Mouse (Mus musculus) C2C12 (cell line): ENCODE measurements around the gene Suco. TPM values are rescaled to one million over a fixed set of nuclear protein-coding genes. Genes with fewer than 3 reads are reported as not detected.

Experiments
- H3K27me3 ChIP-seq: one replicate; pipeline ENCODE4 v1.6.1; 2011; ENCODE audit not compliant: control insufficient read depth, insufficient read depth, insufficient read length
- H3K36me3 ChIP-seq: one replicate; pipeline ENCODE4 v1.6.1; 2011; ENCODE audit not compliant: control insufficient read depth, insufficient read depth
- H3K4me3 ChIP-seq: one replicate; pipeline ENCODE4 v1.5.1; 2011; ENCODE audit warnings: mild to moderate bottlenecking, control low read depth; ENCODE audit not compliant: poor library complexity, insufficient read depth, severe bottlenecking
- H3K79me2 ChIP-seq: one replicate; pipeline ENCODE4 v1.6.1; 2011; ENCODE audit not compliant: control insufficient read depth, insufficient read depth
- H3K79me3 ChIP-seq: one replicate; pipeline ENCODE4 v1.6.1; 2011; ENCODE audit warnings: low read depth, control low read depth
- H3ac ChIP-seq: one replicate; pipeline ENCODE3; 2011; ENCODE audit warnings: low read depth; ENCODE audit not compliant: control insufficient read depth, insufficient read length
- CEBPB ChIP-seq: IDR thresholded peaks from one replicate; pipeline ENCODE4 v1.6.1; 2011; ENCODE audit warnings: low read depth, mild to moderate bottlenecking, control low read depth, moderate library complexity
- CTCF ChIP-seq: IDR thresholded peaks from one replicate; pipeline ENCODE4 v1.5.1; 2011; ENCODE audit not compliant: control insufficient read depth, insufficient read depth, insufficient read length
- FOSL1 ChIP-seq: IDR thresholded peaks from one replicate; pipeline ENCODE4 v1.8.0; 2011; ENCODE audit warnings: mild to moderate bottlenecking, low read length; ENCODE audit not compliant: poor library complexity, insufficient read depth, severe bottlenecking
- MAX ChIP-seq: IDR thresholded peaks from one replicate; pipeline ENCODE4 v1.6.1; 2011; ENCODE audit warnings: mild to moderate bottlenecking, control low read depth
- MYOD1 ChIP-seq: IDR thresholded peaks from one replicate; pipeline ENCODE4 v1.6.1; 2011; ENCODE audit warnings: low read depth; ENCODE audit not compliant: control insufficient read depth, insufficient read length
- MYOG ChIP-seq: IDR thresholded peaks from one replicate; pipeline ENCODE4 v1.6.1; 2011; ENCODE audit not compliant: control insufficient read depth, insufficient read length; ENCODE audit errors: extremely low read depth
- USF1 ChIP-seq: IDR thresholded peaks from one replicate; pipeline ENCODE4 v1.6.1; 2011; ENCODE audit warnings: low read depth, mild to moderate bottlenecking, control low read depth, moderate library complexity
- polyA plus RNA-seq: library from polyadenylated mRNA; unstranded; fragments of >200 nt; fragmentation: generic; extraction: Trizol; gene quantifications from one replicate; pipeline ENCODE4 v1.2.1, GENCODE M21; 2012; ENCODE audit warnings: missing spikeins

The Suco gene
- polyA plus RNA-seq, 1 experiment = 3.7 TPM

- no peak for TF ChIP-seq CTCF
- H3K4me3 ChIP-seq = no peak overlapping the region
- H3K79me3 ChIP-seq = no peaks in the 10 kb centered on the region
- H3K79me2 ChIP-seq = no peaks in the 10 kb centered on the region
- no peaks in the 10 kb centered on the region for H3K27me3 ChIP-seq
- H3K36me3 ChIP-seq = no peaks in the 10 kb centered on the region
- H3ac ChIP-seq = no peak overlapping the region
These were observed 19.6 kb upstream of the Suco start for GRCm38 (mm10) chr1:161896130-161896529.

- H3K79me3 ChIP-seq = no peaks in the 10 kb centered on the region
- no peaks in the 10 kb centered on the region for H3K27me3 ChIP-seq
- no peaks in the 10 kb centered on the region for H3K79me2 ChIP-seq
- no peak overlapping the region for H3ac ChIP-seq
- H3K4me3 ChIP-seq = no peak overlapping the region
- H3K36me3 ChIP-seq = no peaks in the 10 kb centered on the region
- no peak for TF ChIP-seq MYOG
- TF ChIP-seq CTCF = no peak
- TF ChIP-seq MYOD1 = no peak
- TF ChIP-seq USF1 = no peak
- no peak for TF ChIP-seq FOSL1
- no peak for TF ChIP-seq MAX
- TF ChIP-seq CEBPB = no peak
These were observed 18.5 kb upstream of the Suco start for GRCm38 (mm10) chr1:161895014-161895413.

GRCm38 (mm10) chr1:161894553-161894952 is 18.1 kb upstream of the Suco start:
- TF ChIP-seq USF1 (no peak), FOSL1 (no peak)
- H3K4me3 ChIP-seq = no peak overlapping the region

GRCm38 (mm10) chr1:161894126-161894525 is 17.6 kb upstream of the Suco start:
- no peaks in the 10 kb centered on the region for H3K27me3 ChIP-seq
- H3K4me3 ChIP-seq = no peak overlapping the region
- TF ChIP-seq MYOG = no peak
- TF ChIP-seq USF1 = no peak
- H3K79me3 ChIP-seq = no peaks in the 10 kb centered on the region
- no peaks in the 10 kb centered on the region for H3K36me3 ChIP-seq
- no peak overlapping the region for H3ac ChIP-seq
- H3K79me2 ChIP-seq = no peaks in the 10 kb centered on the region

More at GRCm38 (mm10) chr1:161894553-161894952, 18.1 kb upstream of the Suco start:
- Histone ChIP-seq H3ac (no peak overlapping the region), H3K79me2 (no peaks in the 10 kb centered on the region), H3K36me3 (no peaks in the 10 kb centered on the region), H3K79me3 (no peaks in the 10 kb centered on the region), H3K27me3 (no peaks in the 10 kb centered on the region)

GRCm38 (mm10) chr1:161888823-161889222 is 12.3 kb upstream of the Suco start:
- no peak overlapping the region for H3ac ChIP-seq
- no peaks in the 10 kb centered on the region for H3K79me3 ChIP-seq
- no peak overlapping the region for H3K4me3 ChIP-seq
- H3K79me2 ChIP-seq = no peaks in the 10 kb centered on the region
- no peaks in the 10 kb centered on the region for H3K27me3 ChIP-seq
- no peaks in the 10 kb centered on the region for H3K36me3 ChIP-seq
- TF ChIP-seq CTCF (no peak), MAX (no peak), MYOG (no peak), MYOD1 (no peak), USF1 (no peak), CEBPB (no peak), FOSL1 (no peak)

GRCm38 (mm10) chr1:161887679-161888260 is 11.3 kb upstream of the Suco start:
- H3K79me2 ChIP-seq = no peaks in the 10 kb centered on the region
- H3K27me3 ChIP-seq = no peaks in the 10 kb centered on the region
- TF ChIP-seq USF1 (no peak), MYOD1 (no peak), MYOG (no peak), FOSL1 (no peak), CTCF (no peak), MAX (no peak), CEBPB (no peak)
- no peaks in the 10 kb centered on the region for H3K36me3 ChIP-seq
- no peaks in the 10 kb centered on the region for H3K79me3 ChIP-seq
- no peak overlapping the region for H3K4me3 ChIP-seq
- no peak overlapping the region for H3ac ChIP-seq
